Mouse (Mus musculus) G1E (cell line): Measurements from ENCODE around the gene Grm2.

Experiments
- CTCF ChIP-seq: IDR thresholded peaks from 2 replicates; pipeline ENCODE4 v1.5.1; 2012; ENCODE audit warnings: low read depth, low read length, inconsistent platforms, mixed read lengths
- GATA1 ChIP-seq: IDR thresholded peaks from 2 replicates; pipeline ENCODE4 v1.6.1; 2012; ENCODE audit warnings: borderline replicate concordance, low read length, inconsistent platforms, mixed read lengths
- TAL1 ChIP-seq: conservative IDR thresholded peaks from 2 replicates; pipeline ENCODE4 v1.6.1; 2012; ENCODE audit warnings: low read depth, low read length, inconsistent platforms, mixed read lengths

DNA sequence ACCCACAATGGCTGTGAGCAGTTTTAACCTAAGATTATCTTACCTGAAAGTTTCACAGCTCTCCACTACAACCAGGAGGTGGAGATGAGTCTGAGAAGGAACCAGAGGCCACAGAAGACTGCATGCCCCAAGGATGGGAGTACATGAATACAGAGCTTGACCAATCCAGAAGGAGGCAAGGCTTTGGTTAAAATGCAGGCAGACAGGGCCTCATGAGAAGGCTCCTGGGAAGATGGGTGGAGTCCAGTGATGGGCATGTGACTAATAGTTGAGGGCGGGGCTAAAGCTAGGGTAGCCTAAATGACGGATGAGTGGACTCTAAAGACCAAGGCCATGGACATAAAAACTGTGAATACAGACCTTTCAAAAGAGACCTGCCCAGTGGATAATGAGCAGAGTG is 29.6 kb downstream of the Grm2 start, which contains the start of gene Iqcf6:
- TF ChIP-seq CTCF (no peak), TAL1 (no peak), GATA1 (no peak)
